Mouse (Mus musculus) gastrocnemius, adult 2 months (tissue): ENCODE measurements around the gene Rps12-ps3. TPM values are rescaled to one million over a fixed set of nuclear protein-coding genes. Genes with fewer than 3 reads are reported as not detected.

Source experiments
- DNase-seq: peaks from one replicate; pipeline ENCODE4 v3.0.0; 2022
- H3K27ac ChIP-seq: fragments of 200-600 bp; 2 replicates; pipeline ENCODE4 v1.8.1; 2022; ENCODE audit warnings: mild to moderate bottlenecking
- H3K4me3 ChIP-seq: fragments of 200-600 bp; 2 replicates; pipeline ENCODE4 v1.8.1; 2022; ENCODE audit warnings: mild to moderate bottlenecking, moderate library complexity
- CTCF ChIP-seq: fragments of 200-600 bp; IDR thresholded peaks from 2 replicates; pipeline ENCODE4 v1.8.1; 2022; ENCODE audit warnings: antibody characterized with exemption, mild to moderate bottlenecking, moderate library complexity
- intact Hi-C: fragments of 180-260 bp; cut with DNase I; formaldehyde crosslinking; loops from one replicate; pipeline ENCODE4 v1.15.1; 2025
- total RNA-seq, 2 experiments: library from RNA; stranded (reverse); gene quantifications; 2 replicates each; pipeline ENCODE4 v1.2.3; 2021

Rps12-ps3 gene
- total RNA-seq, 2 experiments from 2014 or later = 256 to 333 TPM

DNA sequence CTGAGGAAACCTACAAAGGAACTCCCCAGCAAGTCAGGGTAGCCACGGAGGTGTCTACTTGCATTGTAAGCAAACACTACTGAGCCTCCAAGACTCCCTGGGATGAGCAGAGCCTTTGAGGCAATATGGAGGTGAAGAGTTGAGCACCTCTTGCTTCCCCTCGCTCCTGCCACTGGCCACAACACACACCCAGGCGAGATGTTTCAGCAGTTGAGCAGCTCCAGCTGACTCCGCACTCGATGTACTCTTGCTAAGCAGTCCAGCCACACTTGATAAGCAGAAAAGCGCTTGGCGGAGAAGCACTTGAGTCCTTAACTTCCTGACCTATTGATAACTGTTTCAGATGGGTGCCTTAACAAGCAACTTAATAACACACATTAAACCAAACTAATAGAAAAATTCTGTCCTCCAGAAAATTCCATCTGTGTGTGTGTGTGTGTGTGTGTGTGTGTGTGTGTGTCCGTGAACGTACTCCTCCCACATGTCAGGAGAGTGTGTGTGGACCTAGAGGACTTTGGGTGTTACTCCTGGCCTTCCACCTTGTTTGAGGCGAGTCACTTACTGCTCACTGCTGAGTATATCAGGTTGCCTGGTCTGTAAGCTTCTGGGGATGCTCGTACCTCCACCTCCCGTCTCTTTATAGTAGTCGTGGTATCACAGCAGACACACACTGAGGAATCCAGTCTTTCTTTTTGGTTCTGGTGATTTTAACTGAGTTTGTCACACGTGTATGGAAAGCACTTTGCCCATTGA lies 34.9 kb downstream of the Rps12-ps3 start:
- no peak for TF ChIP-seq CTCF
- intact Hi-C loops = no loop called here
- Histone ChIP-seq H3K4me3 (no peak overlapping the region), H3K27ac (no peak overlapping the region)
- no peak for DNase-seq

DNA sequence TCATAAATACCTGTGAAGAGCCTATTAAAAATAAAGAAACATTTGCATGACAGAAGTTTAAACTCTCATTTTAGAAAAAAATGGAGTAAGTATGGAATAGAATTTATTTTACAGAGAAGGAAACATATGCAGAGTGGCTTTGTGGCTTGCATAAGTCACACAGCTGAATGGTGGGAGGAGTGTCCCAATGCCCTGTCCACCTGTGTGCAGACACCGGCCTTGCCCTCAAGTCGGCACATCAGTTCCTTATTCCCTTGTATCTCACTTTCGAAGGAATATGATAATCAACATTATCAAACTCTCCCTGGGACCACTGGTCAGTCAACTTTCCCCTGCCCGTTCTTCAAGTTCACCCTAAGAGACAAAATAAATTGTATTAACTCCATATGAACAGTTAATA lies 35.8 kb downstream of the Rps12-ps3 start:
- Histone ChIP-seq H3K27ac (no peak overlapping the region), H3K4me3 (no peak overlapping the region)
- intact Hi-C loops = no loop called here
- no peak for DNase-seq
- no peak for TF ChIP-seq CTCF

DNA sequence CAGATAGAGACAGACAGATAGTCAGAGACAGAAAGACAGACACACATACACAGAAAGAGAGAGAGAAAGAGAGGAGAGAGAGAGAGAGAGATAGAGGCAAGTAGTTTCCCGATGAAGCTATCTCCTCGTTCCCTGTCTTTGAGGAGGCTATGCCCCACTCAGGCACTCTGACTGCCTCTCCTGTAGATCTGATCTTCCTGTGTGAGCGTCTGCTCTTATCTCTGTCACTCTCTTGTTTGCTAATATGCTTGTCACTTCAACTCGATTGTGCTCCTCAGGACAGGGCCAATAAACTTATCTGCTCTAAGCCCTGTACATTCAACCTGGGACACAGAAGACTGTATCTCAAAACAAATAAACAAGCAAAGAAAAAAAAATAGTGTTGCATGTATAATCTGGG lies 37.1 kb downstream of the Rps12-ps3 start:
- no peak for TF ChIP-seq CTCF
- intact Hi-C loops = no loop called here
- no peak overlapping the region for H3K4me3 ChIP-seq
- no peak overlapping the region for H3K27ac ChIP-seq
- no peak for DNase-seq

DNA sequence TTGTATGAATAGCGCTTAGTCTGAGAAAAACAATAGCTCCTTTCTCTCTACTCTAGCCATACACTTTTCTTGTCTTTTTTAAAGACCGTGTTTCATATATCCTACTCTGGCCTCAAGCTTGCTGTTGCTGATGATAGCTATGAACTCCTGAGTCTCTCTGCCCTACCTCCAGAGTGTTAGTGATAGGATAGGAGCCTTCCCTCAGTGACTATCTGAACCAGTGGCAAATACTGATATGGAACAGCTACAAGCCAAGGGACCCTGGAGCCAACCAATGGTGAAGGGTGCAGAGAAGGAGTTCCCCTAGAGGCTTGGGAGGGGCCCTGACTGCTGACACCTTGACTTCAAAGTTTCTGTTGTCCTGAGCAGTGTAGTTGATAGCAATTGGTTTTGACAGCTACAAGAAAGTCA lies 38.4 kb downstream of the Rps12-ps3 start:
- no peak overlapping the region for H3K4me3 ChIP-seq
- H3K27ac ChIP-seq = no peak overlapping the region
- intact Hi-C loops = no loop called here
- TF ChIP-seq CTCF = no peak
- DNase-seq = no peak

DNA sequence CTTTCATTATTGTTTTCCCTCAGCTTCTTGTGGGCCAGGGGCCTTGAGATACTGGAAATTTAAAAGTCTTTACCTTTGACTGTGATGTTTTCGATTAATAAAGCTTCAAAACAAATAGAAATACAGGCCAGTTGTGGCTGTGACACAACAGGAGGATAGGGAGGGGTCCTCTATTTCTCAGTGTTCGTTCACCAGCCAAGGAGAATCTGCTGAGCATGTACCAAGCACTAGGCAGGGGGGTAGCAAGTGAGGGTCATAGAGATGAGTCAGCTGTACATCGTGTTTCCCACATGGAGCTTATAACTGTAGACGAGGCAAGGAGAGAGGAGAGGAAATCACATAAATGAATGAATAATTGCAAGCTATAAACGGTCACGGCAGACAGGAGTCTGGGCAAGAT lies 40.6 kb downstream of the Rps12-ps3 start:
- H3K4me3 ChIP-seq = no peak overlapping the region
- intact Hi-C loops = no loop called here
- TF ChIP-seq CTCF = no peak
- H3K27ac ChIP-seq = no peak overlapping the region
- no peak for DNase-seq

DNA sequence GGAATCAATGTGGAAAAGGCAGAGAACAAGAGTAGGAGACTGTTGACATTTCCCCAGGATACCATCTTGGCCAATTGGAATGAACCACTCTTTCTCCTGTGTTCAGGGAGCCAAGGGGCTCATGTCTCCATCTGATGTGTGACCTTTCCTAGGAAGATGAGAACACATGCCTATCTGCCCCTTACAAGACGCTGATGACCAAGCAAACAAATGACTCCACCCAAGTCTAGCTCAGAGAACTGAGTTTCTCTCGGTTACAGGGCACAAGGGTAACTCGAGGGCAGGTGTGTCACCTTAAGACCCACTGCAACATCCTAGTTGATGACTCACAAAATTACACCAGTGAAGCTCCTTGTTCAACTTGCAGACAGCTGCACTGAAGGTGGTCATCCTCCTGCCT lies 41.6 kb downstream of the Rps12-ps3 start:
- TF ChIP-seq CTCF = no peak
- Histone ChIP-seq H3K4me3 (no peak overlapping the region), H3K27ac (no peak overlapping the region)
- DNase-seq = no peak
- intact Hi-C loops = no loop called here

DNA sequence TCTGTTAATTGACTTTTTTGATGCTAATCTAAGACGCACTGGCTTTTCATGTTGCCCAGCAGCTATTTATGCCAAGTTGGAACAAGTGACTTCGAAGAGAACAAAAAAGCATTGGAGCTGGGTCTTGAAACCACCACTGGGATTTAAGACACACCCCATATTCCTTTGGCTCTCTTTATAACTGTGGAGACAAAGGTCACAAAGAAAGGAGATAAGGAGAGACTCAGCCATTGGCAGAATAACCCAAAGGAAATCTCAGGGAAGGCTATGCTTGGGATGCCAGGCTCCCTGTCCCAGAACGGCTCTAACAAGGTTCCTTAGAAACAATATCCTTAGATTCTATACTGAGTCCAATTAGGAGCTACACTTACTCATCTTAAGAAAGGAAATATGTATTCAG lies 44.6 kb downstream of the Rps12-ps3 start:
- Histone ChIP-seq H3K27ac (no peak overlapping the region), H3K4me3 (no peak overlapping the region)
- TF ChIP-seq CTCF = no peak
- DNase-seq = no peak
- intact Hi-C loops = no loop called here

DNA sequence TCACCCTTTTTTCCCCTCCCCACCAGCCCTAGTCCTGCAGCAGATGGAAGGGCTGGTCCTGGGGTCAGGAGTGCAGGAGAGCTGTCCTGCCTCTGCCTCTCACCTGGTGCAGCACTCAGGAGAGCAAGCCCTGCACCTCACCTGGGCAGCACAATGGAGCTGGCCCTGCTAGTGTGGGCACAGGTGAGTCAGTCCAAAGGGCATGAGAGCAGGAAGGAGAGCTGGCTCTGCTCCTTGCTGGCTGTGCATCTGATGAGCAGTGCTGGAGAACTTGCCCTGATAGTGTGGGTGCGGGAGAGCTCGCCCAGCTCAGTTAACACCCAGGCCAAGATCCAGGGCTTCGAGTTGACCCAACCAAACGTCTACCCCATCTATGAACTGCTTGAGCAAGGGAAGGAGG lies 45.8 kb downstream of the Rps12-ps3 start:
- intact Hi-C loops = no loop called here
- Histone ChIP-seq H3K27ac (no peak overlapping the region), H3K4me3 (no peak overlapping the region)
- TF ChIP-seq CTCF = no peak
- DNase-seq = no peak

DNA sequence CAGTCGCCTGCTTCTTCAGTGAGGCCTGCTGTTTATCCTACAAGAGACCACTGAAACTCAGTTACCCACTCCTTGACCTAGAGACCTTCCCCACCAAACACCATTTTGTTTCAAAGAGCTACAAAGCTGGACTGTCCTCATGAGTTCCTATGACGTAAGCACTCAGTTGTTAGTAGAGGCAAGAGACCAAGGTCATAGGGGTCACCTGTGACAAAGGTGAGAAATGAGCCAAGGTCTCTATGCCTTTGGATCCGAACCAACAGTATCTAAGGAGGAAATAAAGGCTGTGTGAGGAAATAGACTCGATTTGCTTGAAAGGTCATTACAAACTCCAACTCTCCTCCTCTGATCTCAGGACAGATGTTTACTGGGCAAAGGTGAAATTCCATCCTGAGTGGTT lies 48.9 kb downstream of the Rps12-ps3 start:
- Histone ChIP-seq H3K4me3 (no peak overlapping the region), H3K27ac (no peak overlapping the region)
- TF ChIP-seq CTCF = no peak
- intact Hi-C loops = no loop called here
- DNase-seq = no peak

Other genes with a start within 250 kb of the Rps12-ps3 start
- under 1 TPM; 0.67 to 0.99 TPM for gene Shtn1, start 246.2 kb upstream of the Rps12-ps3 start, total RNA-seq
- not detected for gene Vax1, start 152.2 kb upstream of the Rps12-ps3 start, total RNA-seq
- gene Kcnk18, start 103.1 kb upstream of the Rps12-ps3 start, total RNA-seq = not detected
- under 1 TPM; 0.08 to 0.10 TPM for gene Slc18a2, start 61.4 kb upstream of the Rps12-ps3 start, total RNA-seq
- 10 to 100 TPM; 12.1 to 17.8 TPM for gene Pdzd8, start 23.5 kb downstream of the Rps12-ps3 start, total RNA-seq
- gene Emx2, start 136.1 kb downstream of the Rps12-ps3 start, total RNA-seq = 1 to 10 TPM in 1 of 2 experiments, under 1 TPM in 1; 0.89 to 1.9 TPM